Mouse (Mus musculus): ENCODE data around the gene Xntrpc. TPM values are rescaled to one million over a fixed set of nuclear protein-coding genes. Genes with fewer than 3 reads are reported as not detected.
A peak's percentile ranks its signal among the peaks of the same experiment; 100 is the strongest.
"Not testable (repeated sequence)": the region's sequence is repeated elsewhere in the genome, so short reads cannot be mapped to it uniquely, and the experiment has no call there.

Xntrpc gene
- polyA plus RNA-seq, 1 experiment from 2014 or later: 0.86 TPM

DNA sequence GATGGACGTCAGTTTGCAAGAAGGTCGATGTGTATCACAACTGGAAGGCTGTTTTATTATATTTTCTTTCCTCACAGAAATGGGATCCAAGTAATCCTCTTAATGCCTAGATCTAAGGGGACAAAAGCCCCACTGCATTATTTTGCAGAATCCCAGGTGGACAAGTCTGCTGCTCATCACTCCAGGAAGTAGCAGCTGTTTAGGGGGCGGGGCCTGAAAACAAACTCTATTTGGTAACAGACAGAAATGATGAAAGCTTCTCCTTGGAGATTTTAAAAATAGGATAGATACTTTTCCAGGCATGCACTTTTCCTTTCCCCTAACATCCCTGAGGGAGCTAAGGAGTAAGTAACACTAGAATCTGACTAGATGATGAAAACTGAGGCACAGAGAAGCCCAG lies 28.2 kb upstream of the Xntrpc start:
- Histone ChIP-seq H3K9ac (replicated peaks) (no peak overlapping the region), H3K27ac (replicated peaks) (no peak overlapping the region), H3K27me3 (replicated peaks) (no peaks in the 10 kb centered on the region), H3K4me1 (no peaks in the 10 kb centered on the region), H3K4me2 (no peak overlapping the region), H3K36me3 (peaks cover 83% of the 10 kb centered on the region), H3K9me3 (replicated peaks) (no peaks in the 10 kb centered on the region), H3K4me3 (replicated peaks) (no peak overlapping the region)
- ATAC-seq (ENCODE audit: low FRiP score): no peak
- WGBS: 93% methylated on average over 3 of the region's 3 CpGs

DNA sequence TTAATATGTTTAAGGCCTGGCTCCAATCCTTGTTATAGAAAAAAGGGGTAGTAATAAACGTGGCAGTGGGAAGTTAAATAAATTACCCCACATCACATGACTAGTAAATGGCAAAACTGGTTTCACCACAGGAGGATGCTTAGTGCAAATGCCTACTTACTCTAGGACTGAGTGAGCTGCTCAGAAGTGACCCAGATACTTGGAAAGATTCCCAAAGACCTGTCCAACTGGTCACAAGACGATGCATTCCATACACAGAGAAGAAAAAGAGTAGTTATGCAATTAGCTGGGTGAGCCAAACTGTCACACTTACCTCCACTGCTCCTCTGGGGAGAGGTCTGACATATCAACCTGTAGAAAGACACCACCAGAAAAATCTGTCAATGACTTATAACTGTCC lies 23.2 kb upstream of the Xntrpc start:
- ATAC-seq (ENCODE audit: low FRiP score): no peak
- H3K4me1 ChIP-seq: no peaks in the 10 kb centered on the region
- H3K4me3 ChIP-seq (replicated peaks): no peak overlapping the region
- H3K4me2 ChIP-seq: no peak overlapping the region
- H3K27me3 ChIP-seq (replicated peaks): no peaks in the 10 kb centered on the region
- no peak overlapping the region for H3K9ac ChIP-seq (replicated peaks)
- H3K36me3 ChIP-seq: peaks cover 37% of the 10 kb centered on the region
- H3K9me3 ChIP-seq (replicated peaks): no peaks in the 10 kb centered on the region
- no peak overlapping the region for H3K27ac ChIP-seq (replicated peaks)
- 89% methylated on average over 2 of the region's 2 CpGs for WGBS

DNA sequence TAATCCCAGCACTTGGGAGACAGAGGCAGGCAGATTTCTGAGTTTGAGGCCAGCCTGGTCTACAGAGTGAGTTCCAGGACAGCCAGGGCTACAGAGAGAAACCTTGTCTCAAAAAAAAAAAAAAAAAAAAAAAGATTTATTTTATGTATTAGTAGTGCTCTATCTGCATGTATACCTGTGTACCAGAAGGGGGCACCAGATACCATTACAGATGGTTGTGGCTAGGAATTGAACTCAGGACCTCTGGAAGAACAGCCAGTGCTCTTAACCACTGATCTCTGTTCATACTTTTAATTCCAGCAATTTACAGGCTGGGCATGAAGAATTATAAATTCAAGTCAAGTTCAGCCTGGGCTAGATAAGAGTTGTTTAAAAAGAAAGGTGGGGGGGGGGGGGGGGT lies 17.0 kb upstream of the Xntrpc start:
- peaks cover 12% of the 10 kb centered on the region for H3K36me3 ChIP-seq

DNA sequence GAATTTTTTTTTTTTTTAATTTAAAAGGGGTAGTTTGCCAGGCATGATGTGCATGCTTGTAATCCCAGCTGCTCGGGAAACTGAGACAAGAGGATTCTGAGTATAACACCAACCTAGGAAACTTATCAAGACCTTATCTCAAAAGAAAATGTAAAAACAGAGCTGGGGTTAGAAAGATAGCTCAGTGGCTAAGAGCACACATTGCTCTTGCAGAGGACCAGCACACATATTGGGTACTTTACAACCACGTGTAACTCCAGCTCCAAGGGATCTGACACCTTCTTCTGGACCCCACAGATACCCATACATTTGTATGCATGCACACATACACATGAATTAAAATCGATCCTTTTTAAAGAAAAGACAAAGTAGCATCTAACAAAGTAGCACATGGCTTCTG lies 4.2 kb upstream of the Xntrpc start:
- Histone ChIP-seq H3K4me3 (replicated peaks) (no peak overlapping the region), H3K27me3 (replicated peaks) (no peaks in the 10 kb centered on the region), H3K4me1 (peaks cover 34% of the 10 kb centered on the region), H3K36me3 (no peaks in the 10 kb centered on the region), H3K9ac (replicated peaks) (no peak overlapping the region), H3K9me3 (replicated peaks) (no peaks in the 10 kb centered on the region), H3K27ac (replicated peaks) (no peak overlapping the region), H3K4me2 (no peak overlapping the region)
- WGBS: 92% methylated on average over 3 of the region's 3 CpGs
- ATAC-seq (ENCODE audit: low FRiP score): no peak

More for the DNA sequence above, 17.0 kb upstream of the Xntrpc start:
- H3K27me3 ChIP-seq (replicated peaks); H3K4me1 ChIP-seq; H3K27ac ChIP-seq (replicated peaks); ATAC-seq (ENCODE audit: low FRiP score); H3K9me3 ChIP-seq (replicated peaks); H3K4me3 ChIP-seq (replicated peaks); H3K4me2 ChIP-seq; H3K9ac ChIP-seq (replicated peaks): not testable (repeated sequence)

DNA sequence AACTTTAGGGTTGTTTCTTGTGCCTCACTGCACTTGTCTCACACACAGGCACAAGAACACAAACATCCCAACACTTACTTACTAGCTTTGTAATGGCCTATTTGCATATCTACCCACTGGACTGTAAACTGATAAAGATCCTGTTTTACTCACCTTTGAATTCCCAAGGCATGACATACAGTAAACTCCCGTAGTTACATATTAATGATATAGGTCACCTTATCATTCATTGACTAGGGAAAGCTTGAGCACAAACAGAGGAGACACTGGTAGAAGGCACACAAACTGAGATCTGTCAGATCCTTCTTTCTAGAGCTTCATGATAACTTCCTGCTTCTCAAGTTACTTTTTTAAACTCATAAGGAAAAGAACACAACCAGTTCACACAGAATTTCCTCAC lies 3.3 kb upstream of the Xntrpc start:
- H3K27ac ChIP-seq (replicated peaks): no peak overlapping the region
- H3K9ac ChIP-seq (replicated peaks): no peak overlapping the region
- H3K4me2 ChIP-seq: no peak overlapping the region
- 87% methylated on average over 1 of the region's 1 CpGs for WGBS
- H3K4me3 ChIP-seq (replicated peaks): no peak overlapping the region
- no peak for ATAC-seq (ENCODE audit: low FRiP score)
- H3K9me3 ChIP-seq (replicated peaks): no peaks in the 10 kb centered on the region
- H3K27me3 ChIP-seq (replicated peaks): no peaks in the 10 kb centered on the region
- peaks cover 39% of the 10 kb centered on the region for H3K4me1 ChIP-seq
- no peaks in the 10 kb centered on the region for H3K36me3 ChIP-seq

DNA sequence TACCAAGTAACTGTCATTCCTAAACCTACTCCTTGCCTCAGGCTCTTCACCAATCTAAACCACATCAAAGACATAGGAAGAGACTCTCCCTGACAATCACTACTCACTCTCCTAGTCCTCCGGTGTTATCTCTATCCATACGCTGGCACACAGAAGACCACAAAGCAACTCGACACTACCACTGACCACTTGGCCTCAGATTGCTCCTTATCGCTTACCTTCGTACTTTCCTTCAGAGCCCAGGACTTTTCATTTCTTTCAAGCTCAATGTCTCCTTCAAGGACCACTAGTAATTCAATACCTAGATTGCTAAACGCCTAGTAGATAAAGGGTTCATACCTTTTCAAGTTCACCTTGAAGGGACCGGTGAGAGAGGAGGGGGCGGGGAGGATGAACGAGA lies 1.6 kb upstream of the Xntrpc start:
- 87% methylated on average over 9 of the region's 9 CpGs for whole genome bisulfite sequencing
- Histone ChIP-seq H3K27ac (replicated peaks) (no peak overlapping the region), H3K9ac (replicated peaks) (no peak overlapping the region; the same call in 1 of the 2 replicates), H3K27me3 (replicated peaks) (no peaks in the 10 kb centered on the region), H3K9me3 (replicated peaks) (no peaks in the 10 kb centered on the region), H3K4me2 (peak overlapping the region; percentile 69), H3K4me1 (peaks cover 39% of the 10 kb centered on the region), H3K4me3 (replicated peaks) (peak overlapping the region; percentile 79), H3K36me3 (no peaks in the 10 kb centered on the region)
- no peak for ATAC-seq (ENCODE audit: low FRiP score)

DNA sequence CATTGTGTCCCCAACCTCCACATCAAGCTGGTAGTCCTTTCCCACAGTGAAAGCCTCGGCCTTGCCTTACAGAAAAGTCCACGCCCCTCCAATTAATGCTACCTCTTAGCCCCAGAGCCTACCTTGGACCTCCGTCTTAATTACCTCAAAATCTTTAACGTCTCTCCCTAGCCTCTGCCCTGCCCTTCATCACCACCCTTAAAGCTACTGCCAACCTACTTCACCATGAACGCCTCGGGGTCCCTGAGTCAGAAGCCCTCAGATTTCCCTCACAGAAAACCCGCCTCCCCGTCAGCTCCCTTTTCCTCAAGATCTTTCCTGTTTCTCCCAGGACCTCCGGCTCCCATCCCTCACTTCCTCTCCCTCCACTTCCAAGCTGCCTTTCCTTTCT lies 863 bp upstream of the Xntrpc start:
- Histone ChIP-seq H3K9me3 (replicated peaks) (no peaks in the 10 kb centered on the region), H3K4me3 (replicated peaks) (peak overlapping the region; percentile 79), H3K36me3 (no peaks in the 10 kb centered on the region), H3K27me3 (replicated peaks) (no peaks in the 10 kb centered on the region), H3K27ac (replicated peaks) (peak overlapping the region; percentile 91), H3K4me1 (peaks cover 39% of the 10 kb centered on the region), H3K4me2 (peak overlapping the region; percentile 69), H3K9ac (replicated peaks) (peak overlapping the region; percentile 68)
- WGBS: 1% methylated on average over 9 of the region's 9 CpGs
- ATAC-seq (ENCODE audit: low FRiP score): peak; percentile 54

DNA sequence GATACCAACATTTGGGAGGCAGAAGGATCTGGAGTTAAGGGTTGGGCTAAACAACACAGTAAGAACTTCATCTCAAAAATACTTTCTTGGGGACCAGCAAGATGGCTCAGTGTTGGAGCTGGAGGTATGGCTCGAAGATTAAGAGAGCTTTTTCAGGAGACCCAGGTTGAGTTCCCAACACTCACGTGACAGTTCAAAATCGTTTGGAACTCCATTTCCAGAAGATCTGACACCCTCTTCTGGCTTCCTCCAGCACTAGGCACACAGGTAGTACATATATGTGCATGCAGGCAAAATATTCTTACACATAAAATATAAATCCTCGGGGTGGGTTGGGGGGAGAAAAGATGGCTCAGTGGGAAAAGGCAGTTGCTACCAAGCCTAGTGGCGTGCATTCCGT lies 850 bp downstream of the Xntrpc start:
- WGBS: 87% methylated on average over 6 of the region's 6 CpGs

DNA sequence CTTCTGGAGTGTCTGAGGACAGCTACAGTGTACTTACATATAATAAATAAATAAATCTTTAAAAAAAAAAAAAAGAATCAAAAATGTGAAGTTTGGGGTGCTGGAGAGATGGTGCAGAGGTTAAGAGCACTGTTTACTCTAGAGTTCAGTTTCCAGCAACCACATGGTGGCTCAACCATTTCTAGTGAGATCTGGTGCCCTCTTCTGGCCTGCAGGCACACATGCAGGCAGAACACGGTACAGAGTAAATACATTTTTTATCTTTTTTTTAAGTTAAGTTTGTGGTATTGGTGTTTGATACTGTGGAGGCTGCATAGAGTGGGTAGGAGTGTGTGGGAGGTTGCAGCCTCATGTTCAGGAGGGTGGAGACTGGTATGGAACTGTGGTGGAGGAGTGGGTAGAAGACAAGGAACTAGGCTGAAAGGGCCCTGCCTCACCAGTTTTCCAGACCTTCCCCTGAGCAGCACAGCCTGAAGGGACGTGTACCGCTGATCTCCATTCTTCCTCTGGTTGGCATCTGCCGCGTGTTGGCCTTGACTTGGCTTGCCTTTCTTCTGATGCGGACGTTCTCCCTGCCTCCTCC lies 11.3 kb downstream of the Xntrpc start:
- ATAC-seq (ENCODE audit: low FRiP score): no peak
- no peaks in the 10 kb centered on the region for H3K4me1 ChIP-seq
- H3K4me2 ChIP-seq: no peak overlapping the region
- H3K9me3 ChIP-seq (replicated peaks): no peaks in the 10 kb centered on the region
- no peak overlapping the region for H3K9ac ChIP-seq (replicated peaks)
- H3K27me3 ChIP-seq (replicated peaks): no peaks in the 10 kb centered on the region
- H3K4me3 ChIP-seq (replicated peaks): no peak overlapping the region
- no peak overlapping the region for H3K27ac ChIP-seq (replicated peaks)
- 90% methylated on average over 7 of the region's 7 CpGs for WGBS
- peaks cover 78% of the 10 kb centered on the region for H3K36me3 ChIP-seq

More for the DNA sequence above, 850 bp downstream of the Xntrpc start:
- no peak overlapping the region for H3K27ac ChIP-seq (replicated peaks)
- H3K27me3 ChIP-seq (replicated peaks): no peaks in the 10 kb centered on the region
- H3K4me3 ChIP-seq (replicated peaks): peak overlapping the region; percentile 79
- H3K9ac ChIP-seq (replicated peaks): peak overlapping the region; percentile 68; the same call in 1 of the 2 replicates
- no peak for ATAC-seq (ENCODE audit: low FRiP score)
- H3K36me3 ChIP-seq: peaks cover 3% of the 10 kb centered on the region; the same call in 1 of the 2 replicates
- H3K4me1 ChIP-seq: peaks cover 38% of the 10 kb centered on the region
- H3K9me3 ChIP-seq (replicated peaks): no peaks in the 10 kb centered on the region
- H3K4me2 ChIP-seq: peak overlapping the region; percentile 69

DNA sequence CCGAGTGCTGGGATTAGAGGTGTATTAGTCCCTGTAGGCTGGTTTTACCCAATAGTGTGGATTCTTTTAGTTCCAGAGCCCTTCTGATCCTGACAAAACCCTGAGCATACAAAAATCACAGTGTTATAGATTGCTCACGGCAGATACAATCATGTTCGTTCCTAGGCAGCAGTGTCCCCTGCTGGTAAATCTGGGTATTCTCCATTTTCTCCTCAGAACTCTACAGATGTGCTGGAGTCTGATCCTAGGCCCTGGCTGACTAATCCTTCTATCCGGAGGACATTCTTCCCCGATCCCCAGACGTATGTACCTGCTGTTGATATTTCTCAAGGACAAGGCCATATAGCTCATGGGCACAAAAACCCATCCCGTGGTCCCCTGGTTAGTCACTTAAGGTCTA lies 13.0 kb downstream of the Xntrpc start:
- H3K4me1 ChIP-seq: no peaks in the 10 kb centered on the region
- H3K27ac ChIP-seq (replicated peaks): no peak overlapping the region
- ATAC-seq (ENCODE audit: low FRiP score): no peak
- 80% methylated on average over 7 of the region's 7 CpGs for WGBS
- no peak overlapping the region for H3K4me2 ChIP-seq
- no peak overlapping the region for H3K4me3 ChIP-seq (replicated peaks)
- H3K9ac ChIP-seq (replicated peaks): no peak overlapping the region
- no peaks in the 10 kb centered on the region for H3K27me3 ChIP-seq (replicated peaks)
- peaks cover 78% of the 10 kb centered on the region for H3K36me3 ChIP-seq
- H3K9me3 ChIP-seq (replicated peaks): no peaks in the 10 kb centered on the region

DNA sequence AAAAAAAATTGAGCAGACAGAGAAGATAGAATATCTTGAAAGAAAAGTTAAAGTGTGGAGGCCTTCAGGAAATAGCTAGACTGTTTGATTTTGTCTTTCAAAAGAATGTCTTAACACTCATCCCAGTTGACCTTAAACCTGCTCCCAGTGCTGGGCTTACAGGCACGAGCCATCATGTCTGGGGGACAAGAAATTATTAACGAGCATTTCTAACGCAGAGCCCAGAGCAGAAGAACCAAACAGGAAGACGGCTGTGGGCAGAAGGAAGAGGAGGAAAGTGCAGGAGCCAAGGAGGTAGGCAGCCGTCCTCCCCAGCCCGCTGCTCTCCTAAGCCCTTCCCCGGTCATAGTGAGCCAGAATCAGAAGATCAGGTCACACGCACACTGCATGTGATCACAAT lies 14.8 kb downstream of the Xntrpc start:
- Histone ChIP-seq H3K36me3 (peaks cover 69% of the 10 kb centered on the region), H3K9ac (replicated peaks) (no peak overlapping the region), H3K27me3 (replicated peaks) (no peaks in the 10 kb centered on the region), H3K27ac (replicated peaks) (no peak overlapping the region), H3K4me1 (no peaks in the 10 kb centered on the region), H3K9me3 (replicated peaks) (no peaks in the 10 kb centered on the region), H3K4me2 (no peak overlapping the region), H3K4me3 (replicated peaks) (no peak overlapping the region)
- WGBS: 92% methylated on average over 8 of the region's 8 CpGs
- ATAC-seq (ENCODE audit: low FRiP score): no peak

DNA sequence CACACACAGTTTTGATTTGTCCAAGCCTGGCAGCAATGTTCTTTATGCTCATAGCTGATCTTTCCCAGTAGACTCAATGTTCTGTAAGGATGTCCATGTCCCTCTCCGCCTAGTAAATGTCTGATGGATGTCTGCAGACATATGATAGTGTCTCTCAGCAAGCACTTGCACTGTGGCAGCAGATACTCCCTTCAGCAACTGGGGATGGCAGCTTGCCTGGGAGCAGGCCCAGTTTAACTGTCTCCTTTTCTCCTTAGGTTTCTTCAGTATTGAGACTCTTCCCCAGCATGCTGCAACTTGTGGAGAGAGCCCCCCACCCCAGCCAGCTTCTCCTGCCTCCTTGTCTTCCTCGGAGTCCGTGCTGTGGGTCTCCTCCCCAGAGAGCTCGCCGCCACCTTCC lies 16.3 kb downstream of the Xntrpc start:
- no peak for ATAC-seq (ENCODE audit: low FRiP score)
- H3K9me3 ChIP-seq (replicated peaks): no peaks in the 10 kb centered on the region
- no peaks in the 10 kb centered on the region for H3K4me1 ChIP-seq
- H3K27me3 ChIP-seq (replicated peaks): no peaks in the 10 kb centered on the region
- H3K4me2 ChIP-seq: no peak overlapping the region
- no peak overlapping the region for H3K9ac ChIP-seq (replicated peaks)
- WGBS: 96% methylated on average over 5 of the region's 5 CpGs
- H3K36me3 ChIP-seq: peaks cover 59% of the 10 kb centered on the region
- H3K4me3 ChIP-seq (replicated peaks): no peak overlapping the region
- no peak overlapping the region for H3K27ac ChIP-seq (replicated peaks)

DNA sequence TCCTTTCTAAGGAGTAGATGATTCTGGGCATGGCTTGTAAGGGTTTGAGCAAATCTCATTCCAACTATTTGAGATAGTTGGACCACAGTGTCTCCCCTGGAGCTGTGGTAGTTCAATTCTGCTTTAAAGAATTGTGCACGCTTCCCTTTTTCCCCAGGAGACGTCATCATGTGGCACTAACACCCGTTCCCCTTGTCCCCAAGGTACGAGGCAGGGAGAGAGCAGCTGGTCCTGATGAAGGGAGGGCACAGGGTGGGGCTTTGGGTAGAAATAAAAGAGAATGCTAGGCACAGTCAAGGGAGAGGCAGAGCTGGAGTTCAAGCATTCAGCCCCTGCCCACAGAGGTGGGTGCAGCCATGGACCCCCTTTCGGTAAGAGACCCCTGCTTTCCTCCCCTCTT lies 17.3 kb downstream of the Xntrpc start, which contains the start of gene Trpc2:
Gene Trpc2 (plus strand): TSS at position 301 of the 400 bp plus-strand sequence.
- no peaks in the 10 kb centered on the region for H3K27me3 ChIP-seq (replicated peaks)
- peaks cover 50% of the 10 kb centered on the region for H3K36me3 ChIP-seq
- H3K4me1 ChIP-seq: no peaks in the 10 kb centered on the region
- no peak for ATAC-seq (ENCODE audit: low FRiP score)
- H3K9me3 ChIP-seq (replicated peaks): no peaks in the 10 kb centered on the region
- H3K9ac ChIP-seq (replicated peaks): no peak within 1 kb of the TSS
- H3K4me2 ChIP-seq: no peak within 1 kb of the TSS
- H3K4me3 ChIP-seq (replicated peaks): no peak within 1 kb of the TSS
- H3K27ac ChIP-seq (replicated peaks): no peak within 1 kb of the TSS
- WGBS: 82% methylated on average over 5 of the region's 5 CpGs

Measured in neural tube, embryonic 15.5 days (tissue).